Comparison of ENCODE assay signal across 11 mouse cellular contexts in the genomic region with DNA sequence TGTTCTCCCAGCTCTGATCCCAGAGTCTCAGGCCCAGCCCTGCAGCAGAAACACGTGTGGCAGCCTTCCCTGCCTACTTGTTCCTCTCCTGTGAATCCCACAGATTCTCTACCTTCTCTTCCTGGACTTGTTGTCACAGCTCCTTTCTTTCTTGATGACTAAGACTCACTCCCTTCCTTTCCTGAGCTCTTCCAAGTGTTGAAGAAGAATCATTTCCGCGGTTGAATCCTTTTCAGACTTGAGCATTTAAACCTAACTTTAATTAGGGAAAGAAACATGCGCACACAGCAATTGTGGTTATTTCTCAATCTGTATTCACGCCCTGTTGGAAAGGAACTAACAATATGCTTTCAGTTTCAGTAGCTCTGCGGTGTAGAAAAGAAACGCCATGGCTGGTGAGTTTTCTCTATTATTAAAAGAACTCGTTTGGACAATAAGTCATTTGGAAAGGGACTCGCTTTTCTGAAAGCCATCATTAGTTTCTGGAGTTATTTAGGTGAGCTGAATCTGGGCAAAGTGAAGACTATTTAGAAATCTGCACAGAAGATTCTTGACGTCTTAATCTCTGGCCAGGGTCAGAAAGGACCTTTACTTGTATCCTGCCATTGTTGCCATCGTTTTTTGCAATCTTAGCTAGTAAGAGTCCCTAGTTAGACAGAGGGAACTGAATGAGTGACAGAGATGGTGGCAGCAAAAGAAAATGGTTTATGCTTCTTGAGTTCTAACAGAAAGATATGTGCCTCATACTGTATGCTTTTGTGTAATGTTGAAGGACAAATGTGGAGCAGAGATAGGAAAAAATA. TPM values are rescaled to one million over a fixed set of nuclear protein-coding genes. Genes with fewer than 3 reads are reported as not detected.
A peak's percentile ranks its signal among the peaks of the same experiment; 100 is the strongest.
DNase-seq lines count a peak whose midpoint lies in the region; ATAC-seq and TF ChIP-seq lines count a peak whose summit lies in the region.
"Had no signal": no experiment of that assay in that cellular context is flagged by ENCODE, and none has a peak within 500 bp of the region (broad histone marks: within the 10 kb centered on the region; RNA-seq: fewer than 3 reads in every experiment).

A gene (plus strand): TSS at position 189 of the 803 bp plus-strand sequence.

- H3K4me3 ChIP-seq in kidney, adult 2 months (ENCODE audit: insufficient read depth, low read depth, low read length): no peak within 1 kb of the TSS
- peak within 1 kb of the TSS; percentile 14; the same call in 1 of the 2 replicates for H3K4me3 ChIP-seq in brown adipose tissue, adult 24 weeks (ENCODE audit: insufficient read depth, low read depth, low read length)
- no peak within 1 kb of the TSS for H3K4me3 ChIP-seq in hindbrain, postnatal 0 days (ENCODE audit: low read length)
- H3K4me3 ChIP-seq: heart, embryonic 15.5 days had no signal

- no peak within 1 kb of the TSS for H3K4me2 ChIP-seq in hindbrain, postnatal 0 days (ENCODE audit: low read depth, low read length)
- H3K4me2 ChIP-seq: heart, embryonic 15.5 days had no signal

- ATAC-seq in monocyte, adult 5-6 weeks (replicated peaks; ENCODE audit: insufficient number of reproducible peaks, low FRiP score, low TSS enrichment, poor library complexity, severe bottlenecking): peak; percentile 90
- ATAC-seq in hindbrain, postnatal 0 days: no peak
- ATAC-seq: forebrain, embryonic 16.5 days had no signal

- TF ChIP-seq CTCF in kidney, adult 2 months (conservative IDR thresholded peaks at IDR 0.05; ENCODE audit: insufficient read depth, insufficient read length, low read depth, low read length): no peak
- no peak for TF ChIP-seq CTCF in hindbrain, postnatal 0 days (IDR thresholded peaks at IDR 0.05; ENCODE audit: low read depth)

- DNase-seq in kidney, adult 2 months: peak; percentile 10
- no peak for DNase-seq in kidney, postnatal 10 days
- peak; percentile 66 for DNase-seq in CD4-positive helper T cell, adult 2 months (ENCODE audit: low read depth, low spot score)
- DNase-seq in right cerebral cortex, adult 18-20 months: no peak
- DNase-seq in cerebellum, adult 9-11 months: no peak
- no peak for DNase-seq in hindbrain, postnatal 0 days (ENCODE audit: low spot score)

- WGBS in kidney, adult 2 months: 64% methylated on average over 11 of the region's 11 CpGs
- 57% methylated on average over 11 of the region's 11 CpGs for WGBS in hindbrain, postnatal 0 days

- no peaks in the 10 kb centered on the region for H3K4me1 ChIP-seq in kidney, adult 2 months (ENCODE audit: control insufficient read depth, insufficient read depth, low read length)
- H3K4me1 ChIP-seq in brown adipose tissue, adult 24 weeks (ENCODE audit: control insufficient read depth, insufficient read depth, insufficient read length, low read length): no peaks in the 10 kb centered on the region
- no peaks in the 10 kb centered on the region for H3K4me1 ChIP-seq in hindbrain, postnatal 0 days (ENCODE audit: insufficient read depth, low read length)
- H3K4me1 ChIP-seq: heart, embryonic 15.5 days had no signal

- no peak within 1 kb of the TSS for H3K27ac ChIP-seq in kidney, adult 2 months (ENCODE audit: insufficient read depth, low read depth, low read length)
- H3K27ac ChIP-seq in brown adipose tissue, adult 24 weeks (replicated peaks; ENCODE audit: low read depth, low read length): peak within 1 kb of the TSS; percentile 64
- H3K27ac ChIP-seq in hindbrain, postnatal 0 days: no peak within 1 kb of the TSS
- H3K27ac ChIP-seq: heart, embryonic 15.5 days had no signal

- no peaks in the 10 kb centered on the region for H3K27me3 ChIP-seq in kidney, adult 2 months (replicated peaks; ENCODE audit: control insufficient read depth, insufficient read depth, low read length)
- no peaks in the 10 kb centered on the region for H3K27me3 ChIP-seq in hindbrain, postnatal 0 days (ENCODE audit: insufficient read depth, low read length)
- H3K27me3 ChIP-seq: heart, embryonic 15.5 days had no signal

- no peaks in the 10 kb centered on the region for H3K36me3 ChIP-seq in kidney, adult 2 months (ENCODE audit: control insufficient read depth, insufficient read depth, low read length)
- H3K36me3 ChIP-seq in hindbrain, postnatal 0 days (ENCODE audit: insufficient read depth, low read length): no peaks in the 10 kb centered on the region
- H3K36me3 ChIP-seq: G1E; heart, embryonic 15.5 days had no signal

- no peaks in the 10 kb centered on the region for H3K9me3 ChIP-seq in hindbrain, postnatal 0 days (ENCODE audit: low read length)
- H3K9me3 ChIP-seq: G1E; heart, embryonic 15.5 days had no signal

- H3K9ac ChIP-seq in hindbrain, postnatal 0 days (replicated peaks; ENCODE audit: low read length): no peak within 1 kb of the TSS
- H3K9ac ChIP-seq: heart, embryonic 15.5 days had no signal

- TF ChIP-seq POLR2A in kidney, adult 2 months (IDR thresholded peaks at IDR 0.05; ENCODE audit: low read depth, low read length): no peak

RNA-seq across cellular contexts. Expression of the gene that starts here (rescaled TPM):
- 0.30 and 0.61 TPM in 2 replicates for polyA plus RNA-seq in kidney, adult 2 months (2012; rRNA removed)
- 3.2 and 4.5 TPM in 2 replicates for polyA plus RNA-seq in brown adipose tissue, adult 24 weeks (2012; ENCODE audit: insufficient read depth, insufficient read length, missing spikeins)
- 145 to 193 TPM (median 151 TPM) in 3 replicates for total RNA-seq in monocyte, adult 5-6 weeks (2017)
- 1.6 TPM in 1 of 2 replicates, not detected in the other for total RNA-seq in hindbrain, postnatal 0 days (2014; rRNA removed)
- polyA plus RNA-seq in hindbrain, postnatal 0 days (2015; fragmentation: Nextera tagmentation; extraction: Ambion mirVana): 1.4 and 1.7 TPM in 2 replicates
- total RNA-seq: G1E had no signal
- polyA plus RNA-seq: G1E had no signal

Comparison
In these comparisons a context has a peak if more than half of its experiments do, and no peak if none do; other contexts are left out.
1. RNA of the gene that starts here (total RNA-seq): 145 to 193 TPM in monocyte, adult 5-6 weeks; 1.6 TPM in hindbrain, postnatal 0 days; every median in the first group is over 10 times any median in the second.
2. Peak in DNase-seq in kidney, adult 2 months; RNA of the gene not detected or under 1 TPM.